Mouse (Mus musculus) adipose tissue, adult 10 weeks (tissue): Measurements from ENCODE around the gene Selenov. TPM values are rescaled to one million over a fixed set of nuclear protein-coding genes. Genes with fewer than 3 reads are reported as not detected.

Source experiments
- polyA plus RNA-seq: library from polyadenylated mRNA; stranded (reverse); fragments of 350-450 nt; fragmentation: Illumina TruSeq; extraction: RNeasy Lipid Tissue Mini Kit (QIAGEN cat#74804); gene quantifications from one replicate; pipeline ENCODE4 v1.2.3, GENCODE M21; 2014; ENCODE audit warnings: low read depth, low replicate concordance

Selenov gene
- 3.1 TPM for polyA plus RNA-seq

DNA sequence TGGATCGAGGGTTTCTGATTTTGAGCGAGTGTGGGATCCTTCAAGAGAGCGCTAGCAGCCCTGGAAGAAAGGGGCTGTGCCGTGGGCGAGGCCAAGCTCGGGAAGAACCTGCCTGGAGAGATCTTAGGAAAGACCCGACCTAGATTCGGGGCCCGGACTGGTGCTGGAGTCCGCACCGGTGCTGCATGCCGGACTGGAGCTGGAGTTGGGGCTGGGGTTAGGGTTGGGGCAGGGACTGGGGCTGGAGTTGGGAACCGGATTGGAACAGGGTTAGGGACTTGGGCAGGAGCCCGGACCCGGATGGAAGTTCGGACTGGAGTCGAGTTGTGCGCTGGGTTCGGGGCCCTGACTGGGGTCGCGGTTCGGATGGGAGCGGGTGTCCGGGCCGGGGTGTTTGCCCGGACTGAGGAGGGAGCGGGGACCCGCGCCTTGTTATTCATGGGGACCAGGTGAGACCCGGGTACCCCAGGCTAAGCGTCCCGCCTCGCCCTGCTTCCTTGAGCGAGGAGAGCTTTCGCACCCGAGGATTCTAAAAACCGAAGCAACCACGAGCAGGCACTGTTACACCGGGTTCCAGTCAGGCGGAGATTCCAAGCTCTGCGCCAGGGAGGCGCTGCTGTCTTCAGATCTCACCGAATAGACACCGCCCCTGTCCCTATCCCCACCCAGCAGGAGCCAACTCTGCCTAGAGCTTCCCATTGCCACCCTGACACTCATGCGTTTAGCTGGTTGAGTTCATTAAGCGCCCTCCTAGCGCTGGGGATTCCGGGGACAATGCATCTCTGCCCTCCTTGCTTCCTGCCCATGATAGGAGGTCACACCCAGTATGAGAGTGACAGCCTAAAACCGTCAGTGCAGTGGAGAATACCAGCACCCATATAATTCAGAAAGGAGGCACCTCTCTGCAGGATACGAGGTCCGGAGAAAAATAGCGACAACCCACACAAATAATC, at the start of gene Selenov:
Gene Selenov (minus strand): TSS at position 549 of the 953 bp plus-strand sequence.

DNA sequence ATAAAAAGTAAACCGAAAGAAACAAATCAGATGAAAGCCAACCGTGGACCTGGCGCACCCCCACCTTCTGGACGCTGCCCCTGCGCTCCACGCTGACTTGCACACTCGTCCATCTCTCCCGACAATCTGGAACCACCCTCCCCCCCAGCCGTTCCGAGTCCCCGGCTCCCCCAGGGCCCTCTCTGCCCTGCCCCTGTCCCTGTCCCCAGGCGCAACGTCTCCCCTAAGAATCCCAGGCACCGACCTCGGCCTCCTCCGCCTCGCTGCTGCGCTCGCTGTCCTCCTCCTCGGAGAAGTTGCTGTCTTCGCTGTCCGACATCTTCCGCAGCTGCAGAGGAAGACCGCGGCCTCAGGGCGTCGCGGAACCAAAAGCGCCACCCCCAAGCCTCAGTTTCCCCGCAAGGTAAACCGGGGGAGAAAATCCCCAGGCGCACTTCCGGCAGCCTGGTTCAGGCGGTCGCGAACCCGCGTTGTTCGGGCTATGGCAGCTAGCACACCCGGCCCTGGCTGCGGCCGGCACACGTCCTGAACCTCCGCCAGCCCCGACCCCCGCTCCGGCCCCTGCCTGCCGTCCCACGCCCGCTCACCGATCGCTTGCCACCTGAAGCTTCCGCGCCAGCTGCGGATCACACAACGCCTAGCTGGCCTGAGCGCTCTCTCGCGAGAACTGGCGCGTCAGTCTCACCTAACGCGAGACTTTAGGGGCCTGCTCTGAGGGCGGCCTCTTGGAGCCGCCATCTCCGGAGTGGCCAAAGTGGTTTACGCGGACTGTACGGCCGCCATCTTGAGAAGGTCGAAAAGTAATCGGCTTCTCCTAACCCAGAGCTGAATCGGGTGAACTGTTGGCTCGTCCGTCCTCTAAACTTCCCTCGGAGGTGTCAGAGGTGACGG, 47.4 kb upstream of the Selenov start, which contains the start of gene Supt5:
Gene Supt5 (minus strand): TSS at position 639 of the 891 bp plus-strand sequence.

DNA sequence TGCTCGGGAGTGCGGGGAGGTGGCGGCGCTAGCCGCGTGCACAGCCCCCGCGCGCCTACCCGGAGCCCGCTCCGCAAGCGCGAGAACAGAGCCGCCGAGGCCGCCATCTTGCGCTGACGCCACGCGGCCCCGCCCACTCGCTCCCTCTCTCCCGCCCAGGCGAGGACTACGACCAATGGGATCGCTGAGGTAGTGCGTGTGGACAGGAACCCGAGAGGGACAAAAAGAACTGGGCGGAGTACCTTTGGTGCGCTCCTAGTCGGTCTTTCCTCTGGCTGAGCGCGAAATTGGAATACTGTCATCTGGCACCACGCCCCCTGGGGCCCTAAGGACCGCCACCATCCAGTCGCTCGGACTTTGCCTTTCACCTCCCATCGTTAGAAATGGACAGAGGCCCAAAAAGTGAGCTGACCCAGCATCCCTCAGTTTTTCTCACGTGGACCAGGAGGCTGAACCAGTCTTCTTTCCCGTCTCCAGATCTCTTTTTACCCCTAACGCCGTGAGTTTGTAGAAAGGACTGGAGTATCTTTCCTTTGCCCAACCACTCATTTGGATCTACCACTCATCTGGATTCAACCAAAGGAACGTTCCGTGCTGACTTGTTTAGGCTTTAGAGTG, 21.0 kb upstream of the Selenov start, which contains the start of gene Timm50:
Gene Timm50 (minus strand): TSS at position 147 of the 618 bp plus-strand sequence.

DNA sequence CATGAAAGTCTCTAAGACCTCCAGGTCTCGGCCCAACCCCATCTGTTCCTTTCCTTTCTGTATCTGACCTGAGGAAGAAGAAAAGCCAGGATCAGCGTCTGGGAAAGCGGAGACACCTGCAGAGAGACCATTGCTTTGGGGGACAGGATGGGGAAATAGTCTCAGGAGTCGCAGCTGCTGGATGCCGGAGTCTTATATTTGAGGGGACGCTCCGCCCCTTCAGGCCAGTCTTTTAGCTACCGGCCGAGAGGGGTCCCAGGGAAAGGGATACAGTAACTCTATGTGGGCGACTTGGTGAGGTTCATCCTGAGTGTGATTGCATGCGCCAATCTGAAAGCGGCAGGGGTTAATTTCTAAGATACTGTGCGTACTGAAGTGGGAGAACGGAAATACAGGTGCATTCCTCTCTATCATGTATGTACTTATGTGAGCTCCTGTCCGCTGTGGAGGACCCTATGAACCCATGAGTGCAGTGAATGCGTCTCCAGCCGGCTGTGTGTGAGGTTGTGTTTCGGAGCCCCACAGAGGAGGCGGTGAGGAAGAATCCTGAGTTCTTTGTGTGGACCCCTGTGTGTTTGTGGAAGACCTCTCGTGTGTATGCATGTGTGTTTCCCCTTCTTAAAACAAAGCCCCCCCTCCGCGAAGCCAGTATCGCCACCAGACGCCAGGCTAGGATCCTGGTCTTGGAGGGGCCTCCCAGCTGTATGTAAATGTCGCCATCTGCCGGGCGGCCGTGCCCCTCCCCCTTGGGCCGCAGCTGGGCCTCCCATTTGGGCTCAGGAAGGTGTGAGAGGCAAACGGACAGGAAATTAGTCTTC, 10.8 kb upstream of the Selenov start, which contains the start of gene Dll3:
Gene Dll3 (minus strand): TSS at position 623 of the 818 bp plus-strand sequence.

DNA sequence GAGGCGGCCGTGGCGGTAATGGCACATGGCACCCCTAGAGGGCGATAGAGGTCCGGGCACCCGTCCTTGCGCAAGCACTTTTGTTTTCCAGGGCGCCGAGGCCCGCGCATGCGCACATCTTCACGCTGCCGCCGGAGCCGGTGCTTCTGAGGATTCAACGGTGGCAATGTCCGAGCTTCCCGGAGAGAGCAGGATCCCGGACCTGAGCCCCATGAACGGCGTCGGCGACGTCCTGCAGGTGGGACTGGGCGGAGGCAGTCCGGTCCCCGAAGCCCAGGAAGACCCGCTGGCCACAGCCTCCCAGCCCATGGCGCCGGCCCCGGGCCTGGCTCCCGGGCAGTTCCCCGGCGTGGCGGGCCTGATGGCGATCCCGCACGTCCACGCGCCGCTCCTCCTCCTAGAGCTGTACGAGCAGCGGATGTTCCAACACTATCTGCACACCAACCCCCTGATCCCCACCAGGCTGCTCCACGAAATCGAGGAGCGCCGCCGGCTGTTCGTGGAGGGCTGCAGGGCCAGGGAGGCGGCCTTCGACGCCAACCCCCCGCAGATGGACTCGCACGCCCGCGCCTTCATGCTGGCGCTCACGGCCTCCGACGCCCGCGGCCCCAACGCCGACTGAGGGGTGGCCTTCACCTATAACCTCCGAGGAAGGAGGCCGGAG, 13.2 kb downstream of the Selenov start, which contains the start of gene Eid2b:
Gene Eid2b (plus strand): TSS at position 125 of the 664 bp plus-strand sequence.

DNA sequence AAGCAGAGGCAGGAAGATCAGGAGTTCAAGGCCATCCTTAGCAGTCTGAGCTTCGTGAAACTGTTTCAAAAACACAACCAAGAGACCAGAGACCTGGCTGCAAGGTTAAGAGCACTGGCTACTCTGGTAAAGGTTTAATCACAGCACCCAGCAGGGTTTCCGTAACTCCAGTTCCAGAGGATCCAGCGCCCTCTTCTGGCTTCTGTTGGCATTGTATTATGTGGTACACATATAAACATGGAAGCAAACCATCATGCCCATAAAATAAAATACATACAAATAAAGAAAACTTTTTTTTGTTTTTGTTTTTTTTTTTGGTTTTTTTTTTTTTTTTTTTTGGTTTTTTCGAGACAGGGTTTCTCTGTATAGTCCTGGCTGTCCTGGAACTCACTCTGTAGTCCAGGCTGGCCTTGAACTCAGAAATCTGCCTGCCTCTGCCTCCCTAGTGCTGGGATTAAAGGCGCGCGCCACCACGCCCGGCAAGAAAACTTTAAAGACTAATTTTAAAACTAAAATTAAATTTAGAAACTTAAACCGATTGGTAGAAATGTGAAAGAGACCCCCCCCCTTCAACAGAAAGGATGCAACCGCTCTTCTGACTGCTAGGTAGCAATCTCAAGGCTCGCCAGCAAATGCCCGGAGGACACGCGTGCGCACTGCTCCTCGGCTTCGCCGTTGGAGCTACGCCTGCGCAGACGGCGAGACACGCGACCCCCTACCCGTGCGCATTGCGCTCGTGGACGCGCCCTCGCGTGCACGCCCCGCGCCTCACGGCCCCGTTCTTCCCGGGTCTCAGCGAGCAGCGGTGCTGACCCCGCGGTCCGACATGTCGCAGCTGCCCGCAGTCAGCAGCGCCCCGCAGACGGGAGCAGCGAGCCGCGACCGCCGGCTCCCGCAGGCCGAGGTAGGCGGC, 23.6 kb downstream of the Selenov start, which contains the start of gene Eid2:
Gene Eid2 (plus strand): TSS at position 753 of the 913 bp plus-strand sequence.

Other genes starting within 250 kb of the Selenov start
- gene Psmc4, start 241.1 kb downstream of the Selenov start, polyA plus RNA-seq, result 101 TPM
- 0.42 TPM for gene Fcgbp, start 219.9 kb downstream of the Selenov start, polyA plus RNA-seq
- gene 9530053A07Rik, start 161.7 kb downstream of the Selenov start, polyA plus RNA-seq, result 0.06 TPM
- gene Fbl, start 121.5 kb downstream of the Selenov start, polyA plus RNA-seq, result 65.8 TPM
- gene Dyrk1b, start 111.7 kb downstream of the Selenov start, polyA plus RNA-seq, result 21.4 TPM
- 12.9 TPM for gene Eid2, start 23.3 kb downstream of the Selenov start, polyA plus RNA-seq
- 7.6 TPM for gene Eid2b, start 13.4 kb downstream of the Selenov start, polyA plus RNA-seq
- 0.20 TPM for gene Dll3, start 11.1 kb upstream of the Selenov start, polyA plus RNA-seq
- 43.6 TPM for gene Timm50, start 20.9 kb upstream of the Selenov start, polyA plus RNA-seq
- gene Supt5, start 47.6 kb upstream of the Selenov start, polyA plus RNA-seq, result 76.7 TPM
- 1,121 TPM for gene Rps16, start 59.5 kb upstream of the Selenov start, polyA plus RNA-seq
- gene Plekhg2, start 81.4 kb upstream of the Selenov start, polyA plus RNA-seq, result 23.5 TPM
- gene Zfp36, start 89.1 kb upstream of the Selenov start, polyA plus RNA-seq, result 66.5 TPM
- 22.5 TPM for gene Med29, start 101.5 kb upstream of the Selenov start, polyA plus RNA-seq
- 104 TPM for gene Paf1, start 101.8 kb upstream of the Selenov start, polyA plus RNA-seq
- 22.6 TPM for gene Gmfg, start 146.3 kb upstream of the Selenov start, polyA plus RNA-seq
- 3.8 TPM for gene Lrfn1, start 160.8 kb upstream of the Selenov start, polyA plus RNA-seq
- gene Ifnl2, start 219.3 kb upstream of the Selenov start, polyA plus RNA-seq, result not detected
- gene Ifnl3, start 231.7 kb upstream of the Selenov start, polyA plus RNA-seq, result not detected
- gene Sycn, start 249.7 kb upstream of the Selenov start, polyA plus RNA-seq, result 0.72 TPM